Mouse (Mus musculus) adrenal gland, postnatal 14 days (tissue): ENCODE measurements around the gene Golga5. TPM values are rescaled to one million over a fixed set of nuclear protein-coding genes. Genes with fewer than 3 reads are reported as not detected.
"Not testable (repeated sequence)": the region's sequence is repeated elsewhere in the genome, so short reads cannot be mapped to it uniquely, and the experiment has no call there.

ENCODE experiments used
- DNase-seq: peaks from one replicate; pipeline ENCODE4 v3.0.0; 2021; ENCODE audit warnings: mixed read lengths
- total RNA-seq: library from RNA; stranded (reverse); gene quantifications from 2 replicates; pipeline ENCODE4 v1.2.3, GENCODE M21; 2021

The Golga5 gene
- total RNA-seq, 1 experiment from 2014 or later = 35.0 TPM

DNA sequence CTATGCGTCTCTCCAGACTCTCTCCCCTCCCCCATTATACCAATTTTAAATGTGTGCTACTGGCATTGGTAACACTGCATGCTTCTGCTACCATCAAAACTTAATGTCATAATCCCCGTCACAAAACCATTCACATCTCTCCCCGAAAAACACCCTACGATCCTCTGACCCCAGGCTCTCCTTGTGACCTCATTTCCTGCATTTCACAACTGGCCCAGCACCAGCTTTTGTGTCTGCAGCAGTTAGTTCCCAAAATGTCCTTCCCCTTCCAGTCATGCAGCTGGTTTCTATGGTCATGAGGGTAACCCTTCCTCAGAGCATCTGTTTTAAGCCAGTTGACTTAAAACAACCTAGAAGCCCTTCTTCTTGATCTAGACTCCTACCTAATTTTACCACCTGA is 23.5 kb upstream of the Golga5 start:
- no peak for DNase-seq

DNA sequence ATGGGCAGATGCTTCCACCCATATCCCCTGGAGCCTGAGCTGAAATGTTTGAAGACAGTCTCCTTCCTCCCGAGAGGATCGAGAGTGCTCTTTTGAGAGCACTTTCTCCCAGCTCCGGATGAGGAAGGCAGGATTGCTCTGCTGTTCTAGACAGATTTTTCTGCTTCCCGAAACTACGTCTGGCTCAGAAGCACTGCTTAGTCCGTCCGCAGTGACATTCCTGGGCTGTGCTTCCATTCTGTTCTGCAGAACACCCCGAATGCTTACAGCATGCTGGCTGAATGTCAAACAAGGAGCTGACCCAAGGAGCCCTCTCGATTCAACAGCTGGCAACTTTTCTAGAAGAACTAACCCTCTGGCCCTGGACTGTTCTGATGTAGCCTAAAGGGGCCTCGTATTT is 18.5 kb upstream of the Golga5 start:
- no peak for DNase-seq

DNA sequence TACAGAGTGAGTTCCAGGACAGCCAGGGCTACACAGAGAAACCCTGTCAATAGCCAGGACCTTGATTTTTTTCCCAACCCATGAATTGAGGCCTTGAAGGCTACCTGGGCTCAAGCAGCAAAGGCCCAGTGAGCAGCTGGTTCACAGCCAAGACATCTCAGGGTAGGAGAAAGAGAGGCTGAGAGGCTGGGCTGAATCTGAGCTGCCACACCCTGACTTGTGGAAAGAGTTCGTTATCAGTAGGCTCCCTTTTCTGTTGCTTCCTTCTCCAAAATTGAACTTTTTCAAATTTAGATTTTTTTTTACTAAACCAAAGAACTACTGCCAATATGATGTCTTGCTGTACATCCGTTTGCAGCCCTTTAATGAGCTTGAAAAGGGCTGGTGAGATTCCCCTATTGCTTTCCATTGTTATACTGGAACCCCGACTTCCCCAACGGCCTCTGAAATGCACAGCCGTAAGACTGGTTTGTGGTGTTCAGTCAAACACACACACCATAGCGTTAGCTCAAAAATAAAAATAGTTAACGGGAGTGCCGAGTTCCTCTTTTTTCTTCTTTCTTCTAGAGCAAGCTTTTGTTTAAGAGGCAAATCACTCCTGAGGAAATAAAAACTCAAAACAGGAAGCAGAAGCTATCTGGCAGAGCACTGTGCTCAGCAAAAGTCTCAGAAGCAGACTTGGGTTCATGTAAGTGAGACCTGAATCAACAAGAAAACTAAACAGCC is 17.6 kb upstream of the Golga5 start:
- no peak for DNase-seq

DNA sequence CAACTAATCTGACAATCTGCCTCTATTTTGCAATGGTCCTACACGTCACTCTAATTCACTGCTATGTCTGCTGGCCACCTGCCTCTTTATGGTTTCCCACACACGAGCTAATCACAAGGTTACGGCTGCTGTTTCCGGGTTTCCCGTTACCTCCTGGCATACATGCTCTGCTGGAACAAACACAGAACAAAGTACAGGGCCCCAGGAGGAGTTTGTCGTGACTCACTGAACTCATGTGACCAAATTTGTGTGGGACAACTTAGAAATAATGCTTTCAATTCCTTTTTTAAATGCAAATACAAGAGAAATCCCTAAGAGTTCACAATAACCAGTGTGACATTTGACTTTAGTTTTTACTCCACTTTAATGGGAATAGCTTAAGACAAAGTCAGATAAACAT is 15.4 kb upstream of the Golga5 start:
- peak; percentile 30 for DNase-seq

DNA sequence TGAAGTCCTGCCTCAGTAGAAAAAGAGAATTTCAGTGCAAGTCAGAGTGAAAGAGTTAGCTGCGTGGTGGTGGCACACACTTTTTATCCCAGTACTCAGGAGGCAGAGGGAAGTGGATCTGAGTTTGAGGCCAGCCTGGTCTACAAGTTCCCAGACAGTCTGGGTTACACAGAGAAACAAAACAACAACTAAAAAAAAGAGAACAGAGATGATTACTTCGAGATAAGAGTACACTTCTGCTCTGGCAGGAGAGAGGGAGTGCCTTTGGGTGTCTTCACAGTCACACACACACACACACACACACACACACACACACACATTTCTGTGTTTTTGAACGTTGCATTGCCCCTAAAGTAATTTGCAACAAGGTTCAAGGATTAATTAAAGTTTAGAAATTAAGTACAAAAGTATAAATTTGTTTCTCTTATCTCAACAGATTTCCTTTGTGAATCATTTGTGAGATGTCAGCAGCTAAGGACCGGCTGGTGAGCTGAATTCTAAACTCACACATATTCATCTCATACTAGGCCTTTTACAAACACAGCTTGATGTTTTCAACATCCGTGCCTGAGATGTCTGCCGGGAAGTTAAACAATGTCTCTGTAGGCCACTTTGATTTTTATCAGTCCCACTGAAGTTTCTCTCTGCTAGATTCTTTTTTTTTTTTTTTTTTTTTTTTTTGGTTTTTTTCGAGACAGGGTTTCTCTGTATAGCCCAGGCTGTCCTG is 12.3 kb upstream of the Golga5 start:
- DNase-seq = no peak

DNA sequence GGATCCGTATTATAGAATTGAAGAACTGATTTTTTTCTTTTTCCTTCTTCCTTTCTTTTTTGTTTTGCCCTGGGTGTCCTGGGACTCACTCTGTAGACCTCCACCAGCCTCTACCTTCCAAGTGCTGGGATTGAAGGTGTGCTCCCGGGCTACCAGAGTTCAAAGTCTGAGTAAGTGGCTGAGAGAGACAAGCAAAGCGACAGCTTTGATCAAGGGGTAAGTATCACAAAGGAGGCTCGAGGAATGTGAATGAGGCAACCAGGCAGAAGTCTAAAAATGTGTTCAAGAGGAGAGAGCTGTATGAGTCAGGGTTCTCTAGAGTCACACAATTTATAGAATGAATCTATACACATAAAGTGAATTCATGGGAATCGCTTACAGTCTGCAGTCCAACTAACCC is 8.9 kb upstream of the Golga5 start:
- DNase-seq = no peak

DNA sequence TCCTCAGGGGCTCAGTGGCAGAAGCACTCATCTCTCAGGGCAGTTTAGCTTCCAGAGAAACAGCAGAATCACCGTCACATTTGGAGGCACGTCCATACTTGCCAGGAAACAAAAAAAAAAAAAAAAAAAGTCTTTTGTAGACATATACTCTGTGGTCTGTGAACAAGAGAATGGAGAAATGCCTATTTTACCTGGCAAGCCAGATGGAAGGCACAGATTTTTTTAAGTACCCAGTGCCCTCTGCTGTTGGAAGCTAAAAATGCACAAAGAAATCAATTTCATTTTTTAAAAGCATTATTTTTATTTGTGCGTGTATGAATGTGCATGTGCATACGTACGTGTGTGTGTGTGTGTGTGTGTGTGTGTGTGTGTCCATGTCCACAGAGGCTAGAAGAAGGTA is 7.8 kb upstream of the Golga5 start:
- DNase-seq = no peak

DNA sequence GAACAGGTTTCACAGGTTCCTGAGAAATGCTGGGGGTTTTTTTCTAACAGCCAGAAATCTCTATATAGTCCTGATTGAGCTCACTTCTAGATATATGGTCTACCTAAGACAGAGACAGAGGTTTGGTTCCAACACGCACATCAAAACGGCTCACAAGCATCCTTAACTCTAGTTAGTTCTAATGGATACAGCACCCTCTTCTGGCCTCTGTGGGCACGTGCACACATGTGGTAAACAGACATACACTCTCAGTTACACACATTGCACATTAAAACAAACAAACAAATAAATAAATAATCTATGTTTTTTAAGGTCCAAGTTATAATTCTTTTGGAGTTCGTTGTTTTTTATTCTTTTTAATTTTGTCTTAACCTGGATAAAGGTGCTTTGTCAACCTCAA is 4.3 kb upstream of the Golga5 start:
- no peak for DNase-seq

DNA sequence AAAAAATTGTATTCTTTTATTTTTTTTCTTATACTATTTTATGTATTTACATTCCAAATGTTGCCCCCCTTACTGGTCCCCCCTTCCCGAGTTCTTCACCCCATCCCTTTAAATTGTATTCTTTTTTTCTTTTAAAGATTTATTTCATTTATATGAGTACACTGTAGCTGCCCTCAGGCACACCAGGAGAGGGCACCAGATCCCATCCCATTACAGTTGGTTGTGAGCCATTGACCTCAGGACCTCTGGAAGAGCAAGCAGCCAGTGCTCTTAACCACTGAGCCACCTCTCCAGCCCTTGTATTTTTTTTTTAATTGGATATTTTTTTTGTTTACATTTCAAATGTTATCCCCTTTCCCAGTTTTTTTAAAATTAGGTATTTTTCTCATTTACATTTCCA is 799 bp upstream of the Golga5 start:
- no peak for DNase-seq

DNA sequence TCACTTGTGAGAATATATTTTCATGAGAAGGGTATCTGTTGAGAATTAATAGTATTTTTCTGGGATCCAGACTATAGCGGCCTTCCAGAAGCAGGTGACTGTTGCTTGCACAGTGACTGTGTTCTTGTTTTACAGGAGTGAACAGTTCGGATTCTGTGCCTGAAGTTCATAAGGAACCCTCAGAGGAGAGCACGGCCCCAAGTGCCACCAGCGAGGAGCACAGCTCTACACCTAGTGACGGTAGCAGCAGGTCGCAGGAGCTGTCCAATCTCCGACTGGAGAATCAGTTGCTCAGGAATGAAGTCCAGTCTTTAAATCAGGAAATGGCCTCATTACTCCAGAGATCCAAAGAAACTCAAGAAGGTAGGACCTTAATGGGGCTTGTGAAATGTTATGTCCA is 5.5 kb downstream of the Golga5 start:
- no peak for DNase-seq

DNA sequence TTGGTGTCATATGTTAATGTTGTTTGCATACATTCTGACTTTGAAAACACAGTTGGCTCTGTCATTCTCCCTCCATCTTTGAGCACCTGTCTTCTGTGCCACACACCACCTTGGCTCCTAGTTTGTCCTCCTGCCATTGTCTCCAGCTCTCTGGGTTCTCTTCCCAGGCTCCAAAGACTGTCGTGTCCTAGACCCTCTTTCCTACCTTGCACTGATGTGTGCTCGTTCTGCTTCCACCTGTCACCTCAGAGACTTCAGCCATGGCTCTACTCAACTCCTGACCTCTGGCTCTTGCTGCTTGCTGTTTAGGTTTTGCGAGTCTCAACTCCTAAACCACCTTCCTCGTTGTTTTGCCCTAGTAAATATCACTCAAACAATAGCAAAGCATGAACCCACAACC is 11.5 kb downstream of the Golga5 start:
- no peak for DNase-seq

DNA sequence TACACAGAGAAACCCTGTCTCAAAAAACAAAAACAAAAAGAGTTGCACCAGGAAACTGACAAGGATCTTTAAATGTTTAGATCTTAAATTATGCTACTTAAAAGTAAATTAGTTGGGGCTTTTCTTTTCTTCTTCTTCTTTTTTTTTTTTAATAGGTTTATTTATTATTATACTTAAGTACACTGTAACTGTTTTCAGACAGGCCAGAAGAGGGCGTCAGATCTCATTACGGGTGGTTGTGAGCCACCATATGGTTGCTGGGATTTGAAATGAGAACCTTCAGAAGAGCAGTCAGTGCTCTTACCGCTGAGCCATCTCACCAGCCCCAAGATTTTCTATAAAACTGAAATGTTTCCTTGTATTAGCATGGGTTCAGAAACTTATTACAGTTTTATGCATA is 16.0 kb downstream of the Golga5 start:
- peak; percentile 9 for DNase-seq

DNA sequence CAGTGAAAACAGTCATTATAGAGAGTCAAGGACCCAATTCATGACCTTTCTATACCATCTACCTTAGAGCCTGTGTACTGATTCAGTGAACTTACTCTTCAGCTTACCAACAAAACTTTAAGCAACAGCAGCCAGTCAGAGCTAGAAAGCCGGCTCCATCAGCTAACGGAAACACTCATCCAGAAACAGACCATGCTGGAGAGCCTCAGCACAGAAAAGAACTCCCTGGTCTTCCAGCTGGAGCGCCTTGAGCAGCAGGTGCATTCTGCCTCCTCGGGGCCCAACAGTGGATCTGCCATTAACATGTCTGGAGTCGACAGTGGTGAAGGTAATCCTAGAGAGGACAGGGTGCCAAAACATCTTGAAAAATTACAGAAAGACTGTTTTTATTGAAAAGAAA is 23.0 kb downstream of the Golga5 start:
- DNase-seq = no peak

DNA sequence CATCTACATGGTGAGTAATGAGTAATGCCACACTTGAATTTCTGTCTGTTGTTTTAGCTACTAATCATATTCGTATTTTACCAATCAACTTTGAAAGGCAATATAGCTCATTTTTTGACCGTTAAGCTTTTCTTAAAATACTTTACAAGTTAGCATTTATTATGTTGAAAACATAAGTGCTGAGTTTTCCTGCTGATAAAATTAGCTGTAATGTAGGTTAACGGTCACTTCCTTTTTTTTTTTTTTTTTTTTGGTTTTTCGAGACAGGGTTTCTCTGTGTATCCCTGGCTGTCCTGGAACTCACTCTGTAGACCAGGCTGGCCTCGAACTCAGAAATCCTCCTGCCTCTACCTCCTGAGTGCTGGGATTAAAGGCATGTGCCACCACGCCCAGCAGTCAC is 26.8 kb downstream of the Golga5 start:
- not testable (repeated sequence) for DNase-seq

DNA sequence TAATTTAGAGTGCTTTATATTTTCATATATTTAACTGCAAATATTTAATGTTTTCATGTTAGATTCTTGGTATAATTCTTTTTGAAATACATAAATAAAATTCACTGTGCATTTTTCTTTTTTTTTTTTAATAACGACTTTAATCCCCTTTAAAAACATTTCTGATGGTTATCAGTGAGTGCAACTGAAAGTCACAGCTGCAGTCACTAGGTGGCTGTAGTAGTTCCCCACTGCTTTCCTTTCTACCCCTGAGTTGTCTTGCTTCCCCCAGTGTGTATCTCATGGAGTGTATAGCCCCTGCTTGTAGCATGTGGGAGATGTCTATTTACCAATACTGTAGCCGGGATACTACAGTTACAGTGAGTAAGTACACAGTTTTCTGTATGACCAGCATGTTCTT is 29.0 kb downstream of the Golga5 start:
- DNase-seq = no peak

DNA sequence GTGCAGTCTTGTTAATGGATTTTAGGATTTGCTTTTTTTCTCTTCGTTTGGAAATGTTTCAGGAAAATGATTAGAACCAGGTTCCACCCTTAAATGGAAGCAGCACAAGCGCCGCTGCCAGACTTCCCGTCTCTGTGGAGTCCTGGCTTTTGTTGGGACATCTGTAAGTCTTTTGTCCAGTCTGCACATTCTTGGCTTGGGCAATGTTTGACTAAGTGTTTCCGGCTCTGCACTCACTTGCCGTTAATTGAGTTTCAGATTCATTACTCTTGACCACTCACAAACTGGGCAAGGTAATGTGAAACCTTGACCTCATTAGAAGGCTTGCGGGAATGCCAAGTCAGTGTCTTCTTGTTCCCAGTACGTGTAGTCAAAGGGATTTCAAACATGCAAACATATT is 29.8 kb downstream of the Golga5 start:
- DNase-seq = peak; percentile 25

DNA sequence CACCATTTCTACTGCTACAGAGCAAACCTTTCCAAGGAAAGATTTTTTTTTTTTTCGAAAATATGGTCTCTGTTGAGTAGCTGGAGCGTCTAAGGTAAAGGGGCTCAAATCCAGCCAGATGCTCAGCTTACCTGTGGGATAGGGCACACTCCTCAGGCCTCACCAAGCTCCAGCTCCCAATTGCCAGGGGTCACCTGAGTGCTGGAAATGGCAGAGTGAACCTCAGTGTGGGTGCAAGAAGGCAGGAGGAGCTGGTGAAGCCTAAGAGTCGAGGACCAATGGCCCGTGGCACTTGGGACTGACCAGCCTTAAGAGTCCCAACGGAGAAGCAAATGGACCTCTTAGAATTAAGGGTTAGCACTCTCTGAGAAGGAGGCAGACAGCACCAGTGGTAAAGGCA is 30.3 kb downstream of the Golga5 start:
- DNase-seq = no peak

DNA sequence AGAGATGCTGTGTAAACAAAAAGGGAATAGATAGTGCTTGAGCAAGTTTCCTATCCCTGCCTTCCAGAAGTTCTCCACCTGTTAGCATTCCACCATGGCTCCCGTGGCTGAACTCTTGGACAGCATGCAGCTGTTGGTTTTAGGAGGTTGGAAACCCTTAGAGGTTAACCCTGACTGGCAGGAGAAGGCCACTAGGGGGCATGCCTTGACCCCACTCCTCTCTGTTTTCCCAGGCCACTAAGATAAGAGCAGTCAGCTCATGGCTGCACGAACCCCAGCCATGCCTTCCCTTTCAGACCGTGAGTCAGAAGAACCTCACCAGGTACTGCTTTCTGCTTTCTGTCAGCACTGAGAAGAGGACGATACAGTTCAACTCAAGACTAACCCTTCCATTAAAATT is 30.8 kb downstream of the Golga5 start:
- no peak for DNase-seq

DNA sequence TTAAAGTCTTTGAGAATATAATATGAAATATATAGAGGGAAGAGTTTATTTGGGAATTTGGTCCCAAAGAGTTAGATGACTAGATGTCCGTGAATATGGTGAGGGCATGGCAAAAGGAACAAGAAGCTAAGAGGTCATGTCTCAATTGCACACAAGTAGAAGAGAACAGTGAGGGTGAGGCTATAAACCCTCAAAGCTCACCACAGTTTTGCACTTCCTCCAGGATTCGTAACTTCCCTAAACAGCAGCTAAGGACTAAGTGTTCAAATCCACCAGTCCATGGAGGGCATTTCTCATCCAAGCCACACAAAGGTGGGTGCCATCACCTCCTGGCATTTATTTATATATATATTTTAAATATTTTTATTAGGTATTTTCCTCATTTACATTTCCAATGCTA is 32.1 kb downstream of the Golga5 start:
- DNase-seq = no peak

DNA sequence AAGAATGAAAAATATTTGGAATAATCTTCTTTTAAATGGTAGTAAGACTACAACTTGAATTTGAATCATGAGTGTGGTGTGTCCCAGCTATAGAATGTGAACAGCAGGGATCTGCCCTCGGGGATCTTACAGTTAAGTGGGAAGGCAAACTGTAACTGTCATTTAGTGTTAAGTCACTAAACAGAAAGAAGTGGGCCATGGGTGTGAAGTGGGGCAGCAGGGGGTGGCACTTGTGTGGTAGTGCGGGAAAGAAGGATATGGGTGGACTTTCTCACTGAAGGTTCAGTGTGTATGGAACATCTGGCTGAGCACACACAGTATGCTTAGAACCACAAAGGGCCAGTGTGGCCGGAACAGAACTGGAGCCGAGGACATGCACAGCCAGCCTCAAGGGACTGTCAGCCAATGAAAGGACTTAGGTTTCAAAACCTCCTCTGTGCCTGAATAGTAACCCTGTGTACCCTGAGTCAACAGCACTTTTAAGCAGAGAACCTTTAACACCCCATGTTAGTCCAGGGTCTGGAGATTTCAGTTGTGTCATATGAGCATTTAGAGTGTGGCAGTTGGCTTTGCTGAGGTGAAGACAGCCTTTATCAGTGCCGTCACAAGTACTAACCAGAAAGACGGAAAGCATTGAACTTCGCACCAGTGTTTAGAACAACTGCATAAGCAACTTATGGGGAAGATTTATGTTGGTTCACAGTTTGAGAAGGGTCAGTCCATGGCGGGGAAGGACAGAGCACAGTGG is 33.1 kb downstream of the Golga5 start:
- no peak for DNase-seq

DNA sequence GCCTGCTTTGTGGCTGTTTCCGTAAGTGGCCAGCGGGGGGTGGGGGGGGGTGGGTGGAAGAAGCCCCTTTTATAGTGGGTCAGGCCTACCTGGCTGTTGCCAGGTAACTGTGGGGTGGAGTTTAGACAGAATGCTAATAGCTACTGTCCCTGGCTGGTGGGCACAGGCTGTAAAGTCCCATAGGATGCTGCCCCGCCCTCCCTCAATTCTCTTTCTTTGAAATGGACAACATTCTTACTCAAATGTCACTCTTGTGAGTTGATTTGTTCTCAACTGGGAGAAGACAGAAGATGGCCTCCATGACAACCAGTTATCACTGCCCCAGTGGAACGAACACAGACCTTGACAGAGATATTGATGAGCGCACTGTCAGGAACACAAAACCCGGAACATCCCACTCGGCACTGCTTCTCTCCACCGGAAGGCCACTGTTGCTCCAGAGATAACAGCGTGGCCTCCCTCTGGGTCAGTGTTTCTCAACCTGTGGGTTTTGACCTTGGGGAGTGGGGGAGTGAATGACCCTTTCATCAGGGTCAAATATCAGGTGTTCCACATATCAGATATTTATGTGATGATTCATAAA is 36.3 kb downstream of the Golga5 start:
- DNase-seq = no peak

DNA sequence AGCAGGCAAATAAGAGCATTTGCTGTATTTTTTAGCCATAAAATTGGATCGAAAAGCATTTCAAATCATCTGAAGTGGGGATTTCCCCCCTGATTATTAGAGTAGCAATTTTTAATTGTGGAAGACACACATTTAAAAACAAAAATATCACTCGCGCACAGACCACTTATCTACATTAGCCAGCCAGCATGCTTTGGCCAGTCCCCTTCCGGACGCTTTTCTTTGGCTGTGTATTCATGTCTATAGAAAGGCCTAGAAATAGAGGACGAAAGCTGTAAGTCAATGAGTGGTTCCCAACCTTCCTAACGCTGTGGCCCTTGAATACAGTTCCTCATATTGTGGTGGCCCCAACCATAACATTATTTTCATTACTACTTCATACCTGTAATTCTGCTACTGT is 37.0 kb downstream of the Golga5 start:
- no peak for DNase-seq

DNA sequence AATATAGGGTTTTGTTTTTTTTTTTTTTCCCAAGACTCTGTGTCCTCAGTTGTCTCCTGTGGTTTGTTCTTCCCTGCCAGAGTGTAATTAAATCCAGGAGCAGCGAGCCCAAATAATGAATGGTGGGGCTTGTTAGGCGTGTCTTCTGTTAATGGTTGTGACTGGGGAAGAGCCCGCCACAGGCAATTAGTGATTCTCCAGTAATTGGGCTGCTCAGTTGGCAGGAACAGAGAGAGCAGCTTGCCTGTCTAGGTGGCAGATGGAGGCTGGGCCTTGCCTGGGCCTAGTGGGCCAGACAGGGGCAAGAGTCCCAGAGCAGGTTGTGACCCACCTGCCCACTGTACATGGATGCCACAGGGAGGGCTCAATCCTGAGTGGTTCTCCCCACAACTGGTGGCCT is 42.4 kb downstream of the Golga5 start:
- no peak for DNase-seq
